Mouse (Mus musculus): ENCODE measurements at regions not wholly inside any gene's neighbourhood (a gene's known extent, or its start where the extent isn't known, plus 50 kb on each side); places are given as distances from the start of the nearest gene placed in this dataset.
"Not testable (repeated sequence)": the region's sequence is repeated elsewhere in the genome, so short reads cannot be mapped to it uniquely, and the experiment has no call there.

- H3K36me3 ChIP-seq (ENCODE audit: insufficient read depth, low read length), result no peaks in the 10 kb centered on the region
- no peak overlapping the region for H3K4me3 ChIP-seq (ENCODE audit: low read depth, low read length)
- H3K27ac ChIP-seq (ENCODE audit: low read length), result no peak overlapping the region
- H3K27me3 ChIP-seq (replicated peaks; ENCODE audit: insufficient read depth, low read length), result no peaks in the 10 kb centered on the region
- no peaks in the 10 kb centered on the region for H3K9me3 ChIP-seq (ENCODE audit: low read length)
- TF ChIP-seq EP300 (IDR thresholded peaks at IDR 0.05), result no peak
- TF ChIP-seq CTCF (IDR thresholded peaks at IDR 0.05), result no peak
- H3K4me1 ChIP-seq (ENCODE audit: insufficient read depth, low read depth, low read length), result no peaks in the 10 kb centered on the region
- no peak overlapping the region for H3K4me2 ChIP-seq (replicated peaks; ENCODE audit: low read depth, low read length)
- no peak overlapping the region for H3K9ac ChIP-seq (replicated peaks; ENCODE audit: low read depth)
- DNase-seq (ENCODE audit: low spot score) (no peak), ATAC-seq (no peak)
Measured at GRCm38 (mm10) chr10:11787240-11787639, 444.0 kb downstream of the Epm2a start.

GRCm38 (mm10) chr10:11799510-11799909, 456.3 kb downstream of the Epm2a start:
- ATAC-seq (no peak), DNase-seq (ENCODE audit: low spot score) (no peak)
- H3K27me3 ChIP-seq (replicated peaks; ENCODE audit: insufficient read depth, low read length), result no peaks in the 10 kb centered on the region
- H3K4me2 ChIP-seq (replicated peaks; ENCODE audit: low read depth, low read length), result no peak overlapping the region
- H3K36me3 ChIP-seq (ENCODE audit: insufficient read depth, low read length), result no peaks in the 10 kb centered on the region
- no peak for TF ChIP-seq EP300 (IDR thresholded peaks at IDR 0.05)
- no peak for TF ChIP-seq CTCF (IDR thresholded peaks at IDR 0.05)
- no peak overlapping the region for H3K9ac ChIP-seq (replicated peaks; ENCODE audit: low read depth)
- 84% methylated on average over 3 of the region's 3 CpGs for WGBS
- H3K4me1 ChIP-seq (ENCODE audit: insufficient read depth, low read depth, low read length), result no peaks in the 10 kb centered on the region
- H3K4me3 ChIP-seq (ENCODE audit: low read depth, low read length), result no peak overlapping the region
- H3K27ac ChIP-seq (ENCODE audit: low read length), result no peak overlapping the region
- H3K9me3 ChIP-seq (ENCODE audit: low read length), result no peaks in the 10 kb centered on the region

- H3K4me3 ChIP-seq (ENCODE audit: low read depth, low read length); H3K9ac ChIP-seq (replicated peaks; ENCODE audit: low read depth); DNase-seq (ENCODE audit: low spot score); H3K9me3 ChIP-seq (ENCODE audit: low read length); ATAC-seq; H3K4me1 ChIP-seq (ENCODE audit: insufficient read depth, low read depth, low read length); H3K27me3 ChIP-seq (replicated peaks; ENCODE audit: insufficient read depth, low read length); H3K4me2 ChIP-seq (replicated peaks; ENCODE audit: low read depth, low read length); H3K27ac ChIP-seq (ENCODE audit: low read length); H3K36me3 ChIP-seq (ENCODE audit: insufficient read depth, low read length): not testable (repeated sequence)
- 79% methylated on average over 13 of the region's 13 CpGs for WGBS
Measured at GRCm38 (mm10) chr10:11801372-11802230, 458.4 kb downstream of the Epm2a start.

GRCm38 (mm10) chr10:11809255-11809654, 466.1 kb downstream of the Epm2a start:
- no peaks in the 10 kb centered on the region for H3K4me1 ChIP-seq (ENCODE audit: insufficient read depth, low read depth, low read length)
- H3K36me3 ChIP-seq (ENCODE audit: insufficient read depth, low read length), result no peaks in the 10 kb centered on the region
- H3K9me3 ChIP-seq (ENCODE audit: low read length), result no peaks in the 10 kb centered on the region
- no peak overlapping the region for H3K4me3 ChIP-seq (ENCODE audit: low read depth, low read length)
- WGBS, result 84% methylated on average over 3 of the region's 3 CpGs
- no peaks in the 10 kb centered on the region for H3K27me3 ChIP-seq (replicated peaks; ENCODE audit: insufficient read depth, low read length)
- TF ChIP-seq EP300 (IDR thresholded peaks at IDR 0.05), result no peak
- TF ChIP-seq CTCF (IDR thresholded peaks at IDR 0.05), result no peak
- H3K4me2 ChIP-seq (replicated peaks; ENCODE audit: low read depth, low read length), result no peak overlapping the region
- no peak overlapping the region for H3K27ac ChIP-seq (ENCODE audit: low read length)
- DNase-seq (ENCODE audit: low spot score), result no peak
- H3K9ac ChIP-seq (replicated peaks; ENCODE audit: low read depth), result no peak overlapping the region
- ATAC-seq, result no peak

GRCm38 (mm10) chr10:11822418-11822959, 479.3 kb downstream of the Epm2a start:
- no peaks in the 10 kb centered on the region for H3K4me1 ChIP-seq (ENCODE audit: insufficient read depth, low read depth, low read length)
- no peaks in the 10 kb centered on the region for H3K9me3 ChIP-seq (ENCODE audit: low read length)
- no peaks in the 10 kb centered on the region for H3K27me3 ChIP-seq (replicated peaks; ENCODE audit: insufficient read depth, low read length)
- TF ChIP-seq CTCF (IDR thresholded peaks at IDR 0.05) (no peak), EP300 (IDR thresholded peaks at IDR 0.05) (no peak)
- H3K4me2 ChIP-seq (replicated peaks; ENCODE audit: low read depth, low read length), result no peak overlapping the region
- H3K36me3 ChIP-seq (ENCODE audit: insufficient read depth, low read length), result no peaks in the 10 kb centered on the region
- no peak overlapping the region for H3K9ac ChIP-seq (replicated peaks; ENCODE audit: low read depth)
- H3K4me3 ChIP-seq (ENCODE audit: low read depth, low read length), result no peak overlapping the region
- 69% methylated on average over 3 of the region's 3 CpGs for WGBS
- DNase-seq (ENCODE audit: low spot score) (no peak), ATAC-seq (no peak)
- H3K27ac ChIP-seq (ENCODE audit: low read length), result no peak overlapping the region

- H3K27me3 ChIP-seq (replicated peaks; ENCODE audit: insufficient read depth, low read length), result no peaks in the 10 kb centered on the region
- H3K4me1 ChIP-seq (ENCODE audit: insufficient read depth, low read depth, low read length), result no peaks in the 10 kb centered on the region
- no peak overlapping the region for H3K27ac ChIP-seq (ENCODE audit: low read length)
- no peak for DNase-seq (ENCODE audit: low spot score)
- H3K4me2 ChIP-seq (replicated peaks; ENCODE audit: low read depth, low read length), result no peak overlapping the region
- no peak overlapping the region for H3K4me3 ChIP-seq (ENCODE audit: low read depth, low read length)
- no peak overlapping the region for H3K9ac ChIP-seq (replicated peaks; ENCODE audit: low read depth)
- TF ChIP-seq EP300 (IDR thresholded peaks at IDR 0.05) (no peak), CTCF (IDR thresholded peaks at IDR 0.05) (no peak)
- 69% methylated on average over 5 of the region's 5 CpGs for WGBS
- no peak for ATAC-seq
- no peaks in the 10 kb centered on the region for H3K9me3 ChIP-seq (ENCODE audit: low read length)
- H3K36me3 ChIP-seq (ENCODE audit: insufficient read depth, low read length), result no peaks in the 10 kb centered on the region
Measured at GRCm38 (mm10) chr10:11841094-11841493, 497.9 kb downstream of the Epm2a start.
